Mouse (Mus musculus) forebrain, embryonic 14.5 days (tissue): ENCODE data around the gene Enthd1. TPM values are rescaled to one million over a fixed set of nuclear protein-coding genes. Genes with fewer than 3 reads are reported as not detected.
"Not testable (repeated sequence)": the region's sequence is repeated elsewhere in the genome, so short reads cannot be mapped to it uniquely, and the experiment has no call there.

ENCODE experiments used
- ATAC-seq: fragments of 200-750 bp; cut with Nextera tagmentation; 2 replicates; pipeline ENCODE4 v1.8.0; 2017; ENCODE audit warnings: mild to moderate bottlenecking, moderate library complexity
- DNase-seq: peaks from one replicate; pipeline ENCODE4 v3.0.0-alpha.2; 2015; ENCODE audit warnings: low spot score
- H3K27ac ChIP-seq: fragments of 300-500 bp; sonication (generic); 2 replicates; pipeline ENCODE4 v1.5.1; 2014; ENCODE audit warnings: low read depth, mild to moderate bottlenecking, control low read depth, low read length, moderate library complexity
- H3K27me3 ChIP-seq: fragments of 300-500 bp; sonication (generic); replicated peaks from 2 replicates; pipeline ENCODE4 v1.6.1; 2014; ENCODE audit warnings: low read length, control low read depth, mixed read lengths; ENCODE audit not compliant: control insufficient read depth, insufficient read depth
- H3K36me3 ChIP-seq: fragments of 300-500 bp; sonication (generic); 2 replicates; pipeline ENCODE4 v1.6.1; 2014; ENCODE audit warnings: low read length, control low read depth; ENCODE audit not compliant: control insufficient read depth, insufficient read depth
- H3K4me1 ChIP-seq: fragments of 300-500 bp; sonication (generic); 2 replicates; pipeline ENCODE4 v1.6.1; 2014; ENCODE audit warnings: antibody characterized with exemption, low read length, control low read depth; ENCODE audit not compliant: control insufficient read depth, insufficient read depth
- H3K4me2 ChIP-seq: fragments of 300-500 bp; sonication (generic); 2 replicates; pipeline ENCODE4 v1.6.1; 2014; ENCODE audit warnings: mild to moderate bottlenecking, control low read depth, low read length
- H3K4me3 ChIP-seq: fragments of 300-500 bp; sonication (generic); 2 replicates; pipeline ENCODE4 v1.5.1; 2014; ENCODE audit warnings: low read depth, low read length, control low read depth
- H3K9ac ChIP-seq: fragments of 300-500 bp; sonication (generic); 2 replicates; pipeline ENCODE4 v1.6.1; 2014; ENCODE audit warnings: mild to moderate bottlenecking, low read length, control low read depth, moderate library complexity
- H3K9me3 ChIP-seq: fragments of 300-500 bp; sonication (generic); replicated peaks from 2 replicates; pipeline ENCODE4 v1.6.1; 2016; ENCODE audit warnings: low read length, control low read depth, mixed read lengths; ENCODE audit not compliant: control insufficient read depth
- WGBS: fragments of 180-500 bp; shearing (Covaris S2); extraction: QIAGEN DNeasy Blood & Tissue Kit; methylation state at CpG from one replicate; pipeline ENCODE4 v1.1.7; 2014; 5-methylcytosine and 5-hydroxymethylcytosine counted together
- polyA plus RNA-seq: library from polyadenylated mRNA; unstranded; fragments of >200 nt; fragmentation: Nextera tagmentation; extraction: Ambion mirVana; gene quantifications from 2 replicates; pipeline ENCODE4 v1.2.1, GENCODE M21; 2014

Enthd1 gene
- polyA plus RNA-seq, 1 experiment from 2014 or later = not detected

DNA sequence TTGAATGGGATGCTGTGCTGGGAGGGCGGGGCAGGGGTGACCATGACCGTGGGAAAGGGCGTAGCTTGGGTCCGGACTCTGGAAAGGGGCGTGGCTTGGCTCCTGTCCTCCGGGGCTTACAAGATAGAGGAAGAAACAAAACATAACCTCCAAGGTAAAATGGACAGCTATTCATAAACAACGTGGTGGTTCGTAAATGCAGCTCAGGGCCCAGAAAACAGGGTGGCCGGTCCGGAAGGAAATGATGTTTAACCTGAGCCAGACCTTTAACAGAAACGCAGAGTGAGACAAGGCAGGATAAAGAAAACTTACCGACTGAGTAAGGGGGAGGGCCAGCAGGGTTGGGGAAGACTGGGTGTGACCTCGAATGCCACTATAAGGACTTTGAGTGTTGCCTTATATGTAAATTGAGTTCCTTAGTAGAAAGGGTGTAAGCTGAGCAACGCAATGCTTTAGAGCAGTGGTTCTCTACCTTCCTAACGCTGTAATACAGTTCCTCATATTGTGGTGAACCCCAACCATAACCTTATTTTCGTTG lies 34.3 kb upstream of the Enthd1 start:
- 53% methylated on average over 16 of the region's 16 CpGs for WGBS
- ATAC-seq (no peak), DNase-seq (no peak)
- Histone ChIP-seq H3K36me3 (no peaks in the 10 kb centered on the region), H3K27ac (no peak overlapping the region), H3K4me3 (no peak overlapping the region), H3K4me1 (peaks cover 10% of the 10 kb centered on the region), H3K9ac (no peak overlapping the region), H3K27me3 (no peaks in the 10 kb centered on the region), H3K4me2 (no peak overlapping the region), H3K9me3 (no peaks in the 10 kb centered on the region)

DNA sequence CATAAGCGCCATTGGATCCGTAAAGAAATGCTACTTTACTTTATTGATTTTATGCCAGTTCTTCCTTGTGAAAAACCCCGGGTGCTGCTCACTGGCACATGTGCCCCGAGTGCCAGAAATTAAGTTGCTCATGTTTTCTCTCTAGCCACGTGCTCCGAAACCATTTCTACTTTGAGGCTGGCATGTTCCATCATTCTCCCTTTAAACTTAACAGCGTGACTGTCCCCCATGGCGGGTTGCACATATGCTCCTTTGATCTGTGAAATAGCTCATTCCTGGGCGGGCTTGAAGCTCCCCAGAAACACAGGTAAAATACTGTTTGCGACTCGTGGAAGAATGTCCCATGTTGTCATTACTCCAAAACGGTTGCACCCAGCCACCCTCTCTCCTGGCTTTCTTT lies 33.8 kb upstream of the Enthd1 start:
- Histone ChIP-seq H3K9ac (no peak overlapping the region), H3K9me3 (no peaks in the 10 kb centered on the region), H3K4me3 (no peak overlapping the region), H3K4me1 (peaks cover 10% of the 10 kb centered on the region), H3K27ac (no peak overlapping the region), H3K36me3 (no peaks in the 10 kb centered on the region), H3K27me3 (no peaks in the 10 kb centered on the region), H3K4me2 (no peak overlapping the region)
- WGBS = 76% methylated on average over 12 of the region's 12 CpGs
- no peak for DNase-seq
- no peak for ATAC-seq

DNA sequence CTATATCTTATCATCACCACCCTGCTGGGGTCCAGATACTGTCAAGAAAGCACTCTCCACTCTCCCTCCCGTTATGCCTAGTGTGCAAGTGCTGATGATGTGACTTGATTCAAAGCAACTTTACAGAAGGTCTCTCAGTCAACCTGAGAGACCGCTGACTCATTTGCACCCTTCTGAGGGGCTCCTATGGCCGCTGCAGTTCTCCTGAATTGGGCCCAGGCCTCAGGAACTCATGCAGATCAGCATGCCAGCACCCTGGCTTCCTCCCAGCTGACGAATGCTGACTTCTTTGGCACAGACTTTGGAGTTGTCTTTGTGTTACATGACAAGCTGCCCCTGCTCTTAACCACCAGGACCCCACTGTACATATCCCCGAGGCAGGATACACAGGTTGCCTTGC lies 28.9 kb upstream of the Enthd1 start:
- H3K9ac ChIP-seq = no peak overlapping the region
- no peaks in the 10 kb centered on the region for H3K36me3 ChIP-seq
- H3K9me3 ChIP-seq = no peaks in the 10 kb centered on the region
- DNase-seq (no peak), ATAC-seq (no peak)
- no peak overlapping the region for H3K27ac ChIP-seq
- H3K27me3 ChIP-seq = no peaks in the 10 kb centered on the region
- H3K4me2 ChIP-seq = no peak overlapping the region
- H3K4me1 ChIP-seq = peaks cover 2% of the 10 kb centered on the region; the same call in 1 of the 2 replicates
- H3K4me3 ChIP-seq = no peak overlapping the region
- 74% methylated on average over 5 of the region's 5 CpGs for WGBS

DNA sequence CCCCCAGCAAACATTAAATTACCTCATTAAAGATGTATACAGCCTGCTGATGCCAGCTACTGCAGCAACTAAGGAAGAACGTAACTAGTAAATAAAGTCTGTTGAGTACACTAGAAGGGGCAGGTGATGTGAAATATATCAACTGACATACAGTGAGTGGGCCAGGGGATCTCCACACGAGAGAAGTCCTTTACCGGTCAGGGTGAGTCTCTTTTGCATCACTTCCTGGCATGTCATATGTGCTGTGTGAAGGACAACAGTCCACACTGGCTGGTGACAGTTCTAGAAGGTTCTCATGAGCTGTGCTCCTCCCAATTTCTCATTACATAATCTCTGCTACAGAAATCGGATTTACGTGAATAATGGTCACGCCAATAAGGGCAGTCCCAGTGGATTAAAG lies 27.8 kb upstream of the Enthd1 start:
- no peak overlapping the region for H3K4me2 ChIP-seq
- no peak overlapping the region for H3K27ac ChIP-seq
- H3K4me3 ChIP-seq = no peak overlapping the region
- no peak overlapping the region for H3K9ac ChIP-seq
- no peaks in the 10 kb centered on the region for H3K9me3 ChIP-seq
- ATAC-seq (no peak), DNase-seq (no peak)
- no peaks in the 10 kb centered on the region for H3K36me3 ChIP-seq
- WGBS = 86% methylated on average over 6 of the region's 6 CpGs
- no peaks in the 10 kb centered on the region for H3K27me3 ChIP-seq
- H3K4me1 ChIP-seq = peaks cover 2% of the 10 kb centered on the region; the same call in 1 of the 2 replicates

DNA sequence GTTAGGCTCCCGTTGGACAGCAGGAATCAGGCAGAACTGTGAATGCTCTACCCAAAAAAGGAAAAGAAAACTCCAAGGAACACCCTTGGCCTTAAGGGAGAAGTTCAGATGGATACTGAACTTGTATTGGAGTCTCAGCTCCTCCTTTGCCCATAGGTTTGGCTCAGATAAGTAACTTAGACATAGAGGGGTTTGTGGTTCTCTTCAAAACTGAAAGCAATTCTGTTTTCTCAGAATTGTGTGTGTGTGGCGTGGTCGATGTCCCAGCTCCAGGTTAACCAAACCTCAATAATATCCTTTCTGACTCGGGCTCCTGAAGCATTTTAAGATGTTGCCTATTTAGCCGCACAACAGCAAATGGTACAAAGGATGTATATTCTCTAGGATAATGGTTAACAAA lies 25.7 kb upstream of the Enthd1 start:
- no peak for DNase-seq
- Histone ChIP-seq H3K4me1 (peaks cover 2% of the 10 kb centered on the region; the same call in 1 of the 2 replicates), H3K9ac (no peak overlapping the region), H3K27me3 (no peaks in the 10 kb centered on the region), H3K4me3 (no peak overlapping the region), H3K36me3 (no peaks in the 10 kb centered on the region), H3K9me3 (no peaks in the 10 kb centered on the region), H3K4me2 (no peak overlapping the region), H3K27ac (no peak overlapping the region)
- 95% methylated on average over 5 of the region's 5 CpGs for WGBS
- no peak for ATAC-seq

DNA sequence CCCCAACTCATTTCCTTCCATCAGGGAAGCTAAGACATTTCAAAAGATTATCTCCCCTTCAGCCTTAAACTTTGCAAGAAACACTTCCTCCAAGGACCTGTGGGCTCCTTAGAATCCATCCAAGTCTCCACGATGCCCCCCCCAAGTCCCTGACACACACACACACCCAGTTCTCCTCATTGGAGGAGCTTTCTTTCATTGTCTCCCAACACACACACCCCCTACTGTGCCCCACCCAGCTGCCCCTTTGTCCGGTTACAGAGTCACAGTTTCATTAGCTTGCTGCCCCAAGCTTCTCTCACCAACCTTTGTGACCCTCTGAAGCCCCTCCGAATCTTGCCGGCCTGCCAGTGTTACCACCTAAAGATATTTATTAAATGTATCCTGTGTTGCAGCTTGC lies 21.3 kb upstream of the Enthd1 start:
- Histone ChIP-seq H3K4me3 (no peak overlapping the region), H3K9ac (no peak overlapping the region), H3K27ac (no peak overlapping the region), H3K9me3 (no peaks in the 10 kb centered on the region), H3K4me2 (no peak overlapping the region), H3K27me3 (no peaks in the 10 kb centered on the region), H3K4me1 (peaks cover 2% of the 10 kb centered on the region; the same call in 1 of the 2 replicates), H3K36me3 (no peaks in the 10 kb centered on the region)
- DNase-seq = no peak
- WGBS = 18% methylated on average over 4 of the region's 4 CpGs
- no peak for ATAC-seq

DNA sequence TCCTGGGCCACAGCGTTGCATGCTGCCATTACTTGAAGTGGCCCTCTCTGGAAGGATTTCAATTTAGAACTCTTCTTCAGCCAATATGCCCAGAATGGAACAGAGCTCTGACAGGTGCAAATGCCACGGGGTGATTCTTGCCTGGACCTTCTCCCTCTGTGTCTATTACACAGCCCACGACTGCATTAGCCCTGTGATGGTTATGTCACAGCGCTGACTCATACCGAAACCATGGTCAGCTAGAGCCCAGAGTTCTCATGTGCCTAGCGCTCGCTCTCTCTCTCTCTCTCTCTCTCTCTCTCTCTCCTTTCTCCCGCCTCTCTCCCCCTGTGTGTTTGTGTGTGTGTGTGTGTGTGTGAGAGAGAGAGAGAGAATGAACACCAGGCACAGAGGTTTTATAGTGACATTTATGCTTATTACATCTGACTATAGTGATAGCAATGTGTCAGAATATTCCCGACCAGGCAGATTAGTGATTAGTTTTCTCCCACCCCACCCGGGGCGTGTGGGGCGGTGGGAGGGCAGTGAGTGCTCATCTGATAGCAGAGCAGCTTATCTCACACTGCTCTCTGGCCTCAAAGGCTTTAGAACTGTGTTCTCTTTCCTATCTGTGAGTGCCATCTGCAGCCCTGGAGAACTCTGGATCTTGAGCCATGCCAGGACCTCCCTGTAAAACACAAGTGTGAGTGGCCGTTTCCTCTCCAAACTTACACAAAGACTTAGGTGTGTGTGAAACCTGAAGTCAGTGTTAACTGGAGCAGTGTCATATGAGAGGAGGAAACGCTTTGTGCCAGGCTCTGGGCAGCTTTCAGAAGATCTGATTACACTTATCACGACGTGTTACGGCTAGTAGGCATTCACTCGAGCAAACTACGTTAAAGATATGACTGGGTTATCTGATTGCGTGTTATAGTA lies 17.9 kb upstream of the Enthd1 start:
- no peak for ATAC-seq
- Histone ChIP-seq H3K4me2 (no peak overlapping the region), H3K27me3 (no peaks in the 10 kb centered on the region), H3K9me3 (no peaks in the 10 kb centered on the region), H3K9ac (no peak overlapping the region), H3K27ac (no peak overlapping the region), H3K4me3 (no peak overlapping the region), H3K36me3 (no peaks in the 10 kb centered on the region), H3K4me1 (no peaks in the 10 kb centered on the region; the same call in 1 of the 2 replicates)
- no peak for DNase-seq
- WGBS = 82% methylated on average over 20 of the region's 20 CpGs

DNA sequence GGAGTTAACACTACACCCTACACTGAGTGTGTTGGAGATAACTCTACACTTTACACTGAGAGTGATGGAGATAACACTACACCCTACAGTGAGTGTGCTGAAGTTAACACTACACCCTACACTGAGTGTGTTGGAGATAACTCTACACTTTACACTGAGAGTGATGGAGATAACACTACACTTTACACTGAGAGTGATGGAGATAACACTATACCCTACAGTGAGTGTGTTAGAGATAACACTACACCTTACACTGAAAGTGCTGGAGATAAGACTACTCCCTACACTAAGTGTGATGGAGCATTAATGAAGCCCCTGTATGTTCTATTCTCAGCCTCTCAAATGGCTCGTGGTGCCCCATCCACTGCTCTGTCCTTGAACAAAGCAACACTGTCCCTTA lies 15.6 kb upstream of the Enthd1 start:
- not testable (repeated sequence) for ATAC-seq, DNase-seq, H3K4me1 ChIP-seq, H3K9ac ChIP-seq, H3K4me2 ChIP-seq, H3K27ac ChIP-seq, H3K27me3 ChIP-seq, H3K36me3 ChIP-seq, H3K4me3 ChIP-seq, H3K9me3 ChIP-seq
- WGBS = 67% methylated on average over 1 of the region's 1 CpGs

DNA sequence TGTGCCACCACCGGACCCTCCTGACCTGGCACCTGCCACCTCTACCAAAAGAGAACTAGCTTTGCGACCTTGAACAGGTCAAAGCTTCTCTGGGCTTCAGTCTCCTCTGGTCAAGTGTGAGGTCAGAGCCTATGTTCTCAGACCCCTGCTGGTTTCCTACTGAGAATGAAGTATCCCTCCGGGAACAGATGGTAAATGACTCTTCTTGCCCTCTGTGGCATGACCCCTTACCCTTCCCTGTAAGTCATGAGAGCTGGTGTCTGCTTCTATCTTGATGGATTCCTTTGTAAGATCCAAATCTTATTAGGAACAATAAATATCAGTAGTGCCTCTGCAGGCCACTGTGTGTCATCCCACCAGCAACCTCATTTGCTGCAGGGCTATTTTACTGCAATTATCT lies 14.2 kb upstream of the Enthd1 start:
- H3K36me3 ChIP-seq = no peaks in the 10 kb centered on the region
- H3K27me3 ChIP-seq = no peaks in the 10 kb centered on the region
- WGBS = 85% methylated on average over 3 of the region's 3 CpGs
- no peak overlapping the region for H3K4me3 ChIP-seq
- H3K27ac ChIP-seq = no peak overlapping the region
- ATAC-seq (no peak), DNase-seq (no peak)
- no peak overlapping the region for H3K4me2 ChIP-seq
- H3K9me3 ChIP-seq = no peaks in the 10 kb centered on the region
- H3K4me1 ChIP-seq = peaks cover 5% of the 10 kb centered on the region; the same call in 1 of the 2 replicates
- no peak overlapping the region for H3K9ac ChIP-seq
